Mouse (Mus musculus) lung, adult 18-20 months (tissue): Measurements from ENCODE around the gene Rergl.

ENCODE experiments used
- DNase-seq, 2 experiments: peaks; one replicate each; pipeline ENCODE4 v3.0.0; 2022; ENCODE audit warnings: mixed read lengths in 2 of 2

Rergl gene

GRCm38 (mm10) chr6:139501876-139502275 is at the start of gene Rergl:
Gene Rergl (minus strand): TSS chr6:139501976.
- no peak for DNase-seq

GRCm38 (mm10) chr6:139538469-139538868 is 36.7 kb upstream of the Rergl start:
- no peak for DNase-seq

- DNase-seq, result no peak
These were observed 23.6 kb upstream of the Rergl start for GRCm38 (mm10) chr6:139525406-139525805.

DNA sequence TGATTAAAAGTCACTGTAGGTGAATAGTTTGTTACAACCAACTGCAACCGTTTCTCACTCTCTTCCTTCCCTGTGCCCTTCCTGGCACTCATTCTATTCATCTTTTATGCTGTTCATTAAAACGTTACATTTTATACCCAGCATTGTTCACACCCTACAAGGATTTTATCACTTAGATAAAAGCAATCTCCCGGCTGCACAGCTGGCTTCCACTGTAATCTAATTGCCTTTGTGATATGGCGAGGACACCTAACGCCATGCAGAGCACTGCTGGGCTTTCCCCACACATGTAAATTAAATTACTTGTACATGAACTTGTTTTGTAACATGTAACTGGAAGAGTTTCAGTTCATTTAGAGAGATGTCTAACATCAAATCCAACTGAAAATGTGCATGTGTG is 22.5 kb upstream of the Rergl start:
- no peak for DNase-seq

DNA sequence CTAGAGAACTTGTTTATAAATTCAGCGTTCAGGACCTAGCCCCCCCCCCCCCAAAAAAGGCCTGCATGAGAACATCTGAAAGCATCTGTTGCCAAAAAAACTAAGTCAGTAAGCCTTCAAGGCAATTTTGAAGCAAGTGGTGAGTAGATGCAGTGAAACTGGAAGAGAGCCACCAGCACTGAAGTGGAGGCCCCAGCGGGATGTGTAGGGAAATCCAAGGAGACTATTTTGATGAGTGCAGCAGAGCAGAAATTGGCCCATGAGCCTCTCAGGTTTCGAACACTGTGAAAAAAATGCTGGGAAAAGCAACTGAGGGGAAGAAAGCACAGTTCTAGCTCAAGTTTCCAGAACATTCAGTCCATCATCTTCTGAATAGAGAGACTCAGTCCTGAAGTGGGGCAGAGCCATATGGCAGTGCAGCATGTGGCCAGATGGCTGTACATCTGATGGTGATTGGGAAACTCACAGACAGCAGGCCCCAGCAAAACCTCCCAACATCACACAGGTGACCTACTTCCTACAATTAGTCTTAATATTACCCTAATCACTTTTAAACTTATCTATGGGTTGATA is 13.2 kb upstream of the Rergl start:
- DNase-seq, result no peak

DNA sequence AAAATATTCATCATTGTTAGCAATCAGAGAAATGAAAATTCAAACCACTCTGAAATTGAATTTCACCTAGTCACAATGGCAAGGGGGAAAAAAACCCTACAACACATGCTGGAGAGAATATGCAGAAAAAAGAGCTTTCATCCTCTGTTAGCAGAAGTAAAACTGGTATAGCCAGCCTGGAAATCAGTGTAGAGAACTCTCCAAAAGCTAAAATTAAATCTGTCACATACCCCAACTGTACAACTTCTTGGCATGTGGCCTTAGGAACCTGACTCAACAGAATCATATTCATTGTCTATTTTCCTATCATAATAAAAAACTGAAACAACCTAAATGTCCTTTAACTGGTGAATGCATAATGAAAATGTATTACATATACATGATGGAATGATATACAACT is 22.0 kb downstream of the Rergl start:
- no peak for DNase-seq

DNA sequence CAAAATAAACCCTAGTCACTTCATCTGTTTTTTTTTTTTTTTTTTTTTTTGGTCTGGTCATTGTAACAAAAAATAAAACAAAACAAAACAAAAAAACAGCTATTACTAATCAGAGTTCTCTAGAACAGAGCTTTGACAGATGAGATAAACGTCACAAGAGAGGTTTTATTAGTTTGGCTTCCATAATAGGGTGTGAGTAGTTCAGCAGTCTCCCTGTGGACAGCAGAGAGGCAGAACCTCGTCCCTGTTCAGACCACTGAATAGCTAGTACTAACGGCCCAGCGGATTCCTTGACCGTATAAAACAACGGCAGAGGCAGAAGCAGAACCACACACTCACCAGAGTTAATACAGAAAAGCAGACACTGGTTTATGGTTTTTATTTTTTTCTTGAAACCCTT is 36.8 kb downstream of the Rergl start:
- no peak for DNase-seq

GRCm38 (mm10) chr6:139464292-139464691 is 37.5 kb downstream of the Rergl start:
- DNase-seq, result no peak

DNA sequence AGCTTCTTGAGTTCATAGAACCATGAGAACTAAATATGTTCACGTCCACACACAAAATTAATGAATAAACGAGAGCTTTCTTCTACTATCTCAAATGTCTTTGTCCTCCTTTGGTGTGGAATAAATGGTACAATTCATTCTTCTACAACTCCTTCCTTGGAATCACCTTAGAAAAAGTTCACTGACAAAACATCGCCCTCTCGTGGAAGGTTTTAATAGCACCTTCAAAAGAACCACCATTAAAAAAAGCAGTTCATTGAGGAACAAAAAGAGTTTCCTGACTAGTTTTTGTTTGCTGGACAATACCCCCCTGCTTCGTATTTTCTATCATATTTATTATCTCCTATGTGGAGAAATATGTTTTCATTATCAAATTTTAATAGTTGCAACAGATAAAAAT is 40.7 kb downstream of the Rergl start:
- no peak for DNase-seq

DNA sequence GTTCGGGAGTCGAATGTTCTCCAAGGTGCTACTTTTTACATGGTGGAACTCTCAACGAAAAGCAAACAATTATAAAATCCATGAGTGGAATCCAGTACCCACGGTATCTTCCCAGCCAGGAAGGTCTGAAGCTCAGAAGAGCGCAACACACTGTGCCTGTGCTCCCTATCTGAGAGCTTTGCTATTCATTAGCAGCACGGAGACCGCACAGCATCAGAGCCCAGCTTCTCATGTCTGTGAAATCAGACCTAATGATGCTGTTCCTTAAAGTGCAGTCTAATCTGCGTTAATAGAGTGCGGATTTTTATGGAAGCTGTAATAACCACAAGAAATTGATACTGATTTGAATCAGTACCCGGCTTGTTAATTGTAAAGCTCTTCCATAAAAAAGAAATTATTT is 41.3 kb downstream of the Rergl start:
- no peak for DNase-seq

- DNase-seq, result no peak
These were observed 57.8 kb downstream of the Rergl start for GRCm38 (mm10) chr6:139443999-139444398.
